Mouse (Mus musculus) gastrocnemius, adult 8-10 months (tissue): ENCODE results near the gene Gan. TPM values are rescaled to one million over a fixed set of nuclear protein-coding genes. Genes with fewer than 3 reads are reported as not detected.

ENCODE experiments used
- DNase-seq, 2 experiments: peaks; one replicate each; pipeline ENCODE4 v3.0.0; 2022; ENCODE audit warnings: low spot score in 2 of 2
- total RNA-seq, 4 experiments: library from RNA; stranded (reverse); gene quantifications; 2 replicates each; pipeline ENCODE4 v1.2.4; 2022

Gan gene
- total RNA-seq, 4 experiments from 2014 or later: 4.7 to 5.5 (median 4.9) TPM

- DNase-seq: no peak
Observed at GRCm38 (mm10) chr8:117156866-117157768, 818 bp upstream of the Gan start.

GRCm38 (mm10) chr8:117157769-117158091 is 205 bp upstream of the Gan start:
- DNase-seq: peak; percentile 97

- no peak for DNase-seq
Observed at GRCm38 (mm10) chr8:117159031-117159430, 1.1 kb downstream of the Gan start.

- DNase-seq: no peak
Observed at GRCm38 (mm10) chr8:117164912-117165311, 7.0 kb downstream of the Gan start.

GRCm38 (mm10) chr8:117165542-117165941 is 7.6 kb downstream of the Gan start:
- no peak for DNase-seq

GRCm38 (mm10) chr8:117166515-117166914 is 8.6 kb downstream of the Gan start:
- no peak for DNase-seq

- DNase-seq: no peak
Observed at GRCm38 (mm10) chr8:117167243-117167883, 9.4 kb downstream of the Gan start.

GRCm38 (mm10) chr8:117168378-117168777 is 10.4 kb downstream of the Gan start:
- no peak for DNase-seq

- no peak for DNase-seq
Observed at GRCm38 (mm10) chr8:117171826-117172225, 13.9 kb downstream of the Gan start.

- DNase-seq: peak in 1 of 2 experiments; percentile 9
Observed at GRCm38 (mm10) chr8:117172904-117173303, 15.0 kb downstream of the Gan start.

GRCm38 (mm10) chr8:117173690-117174089 is 15.8 kb downstream of the Gan start:
- no peak for DNase-seq

GRCm38 (mm10) chr8:117174536-117174935 is 16.6 kb downstream of the Gan start:
- DNase-seq: no peak

GRCm38 (mm10) chr8:117176308-117176707 is 18.4 kb downstream of the Gan start:
- no peak for DNase-seq

GRCm38 (mm10) chr8:117177236-117177635 is 19.3 kb downstream of the Gan start:
- DNase-seq: no peak

GRCm38 (mm10) chr8:117178039-117178438 is 20.1 kb downstream of the Gan start:
- DNase-seq: no peak

GRCm38 (mm10) chr8:117178676-117179075 is 20.7 kb downstream of the Gan start:
- DNase-seq: no peak

- no peak for DNase-seq
Observed at GRCm38 (mm10) chr8:117182746-117183145, 24.8 kb downstream of the Gan start.

- DNase-seq: no peak
Observed at GRCm38 (mm10) chr8:117183664-117184377, 25.9 kb downstream of the Gan start.

- no peak for DNase-seq
Observed at GRCm38 (mm10) chr8:117194355-117194754, 36.4 kb downstream of the Gan start.

GRCm38 (mm10) chr8:117196593-117196992 is 38.7 kb downstream of the Gan start:
- no peak for DNase-seq

- no peak for DNase-seq
Observed at GRCm38 (mm10) chr8:117197551-117197950, 39.6 kb downstream of the Gan start.
